Mouse (Mus musculus) stomach, postnatal 0 days (tissue): ENCODE results near the gene Prdm16.

Source experiments
- CTCF ChIP-seq: IDR thresholded peaks from 2 replicates; pipeline ENCODE4 v1.5.1; 2016; ENCODE audit warnings: antibody characterized with exemption, low read depth, mild to moderate bottlenecking, moderate library complexity
- EP300 ChIP-seq: optimal IDR thresholded peaks from 2 replicates; pipeline ENCODE3; 2016; ENCODE audit warnings: antibody characterized with exemption

DNA sequence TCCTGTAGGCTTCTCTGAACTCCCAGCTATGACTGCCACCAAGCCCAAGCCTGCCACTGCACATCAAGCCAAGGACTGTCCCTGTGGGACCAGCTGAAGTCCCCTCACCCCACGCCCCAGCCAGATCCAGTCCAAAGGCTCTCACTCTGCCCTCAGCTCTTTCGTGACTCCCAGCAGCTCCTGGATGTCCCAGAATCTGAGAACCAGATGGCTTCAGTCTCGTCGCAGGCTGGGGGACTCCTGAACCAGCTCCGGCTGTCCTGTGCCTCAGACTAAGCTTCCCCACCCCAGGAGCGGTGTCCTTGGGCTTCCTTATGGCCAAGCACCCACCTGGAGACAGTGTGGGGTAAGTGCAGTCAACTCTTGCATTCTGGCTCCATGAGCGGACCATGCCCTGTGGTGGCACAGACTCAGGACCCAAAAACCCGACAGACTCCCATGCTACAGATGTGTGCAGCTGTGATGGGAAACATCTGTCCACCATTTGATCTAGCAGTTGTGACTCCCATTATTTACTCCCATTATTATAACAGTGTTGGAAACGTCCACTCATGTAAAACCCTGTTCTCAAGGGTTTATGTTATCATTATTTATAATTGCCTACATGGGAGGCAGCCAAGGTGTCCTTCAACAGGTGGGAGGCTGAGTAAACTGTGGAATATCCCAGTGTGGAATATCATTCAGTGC, 326.0 kb downstream of the Prdm16 start:
- TF ChIP-seq CTCF (no peak), EP300 (no peak)
